Mouse (Mus musculus) liver, embryonic 16.5 days (tissue): ENCODE data around the gene Fam155a. TPM values are rescaled to one million over a fixed set of nuclear protein-coding genes. Genes with fewer than 3 reads are reported as not detected.

Experiments used
- ATAC-seq: fragments of 200-750 bp; cut with Nextera tagmentation; 2 replicates; pipeline ENCODE4 v1.8.0; 2017; ENCODE audit warnings: low read depth, mild to moderate bottlenecking, moderate number of reproducible peaks, moderate library complexity
- H3K27ac ChIP-seq: fragments of 300-500 bp; sonication (generic); 2 replicates; pipeline ENCODE4 v1.5.1; 2014; ENCODE audit warnings: mild to moderate bottlenecking, low read length
- H3K27me3 ChIP-seq: fragments of 300-500 bp; sonication (generic); 2 replicates; pipeline ENCODE4 v1.6.1; 2014; ENCODE audit warnings: low read depth, low read length, mixed read lengths; ENCODE audit not compliant: control insufficient read depth, insufficient read depth
- H3K36me3 ChIP-seq: fragments of 300-500 bp; sonication (generic); 2 replicates; pipeline ENCODE4 v1.6.1; 2014; ENCODE audit warnings: mild to moderate bottlenecking; ENCODE audit not compliant: control insufficient read depth, insufficient read depth
- H3K4me1 ChIP-seq: fragments of 300-500 bp; sonication (generic); 2 replicates; pipeline ENCODE4 v1.6.1; 2014; ENCODE audit warnings: low read depth, low read length, mixed read lengths; ENCODE audit not compliant: control insufficient read depth
- H3K4me2 ChIP-seq: fragments of 300-500 bp; sonication (generic); 2 replicates; pipeline ENCODE4 v1.6.1; 2014; ENCODE audit warnings: low read depth, low read length, mixed read lengths
- H3K4me3 ChIP-seq: fragments of 300-500 bp; sonication (generic); 2 replicates; pipeline ENCODE4 v1.5.1; 2014; ENCODE audit warnings: low read depth, mild to moderate bottlenecking, low read length
- H3K9ac ChIP-seq: fragments of 300-500 bp; sonication (generic); 2 replicates; pipeline ENCODE4 v1.6.1; 2014; ENCODE audit warnings: low read depth, low read length
- H3K9me3 ChIP-seq: fragments of 300-500 bp; sonication (generic); replicated peaks from 2 replicates; pipeline ENCODE4 v1.6.1; 2016; ENCODE audit warnings: low read length; ENCODE audit not compliant: control insufficient read depth
- WGBS: fragments of 180-500 bp; shearing (Covaris S2); extraction: QIAGEN DNeasy Blood & Tissue Kit; methylation state at CpG from one replicate; pipeline ENCODE4 v1.1.7; 2014; ENCODE audit not compliant: insufficient replicate concordance; 5-methylcytosine and 5-hydroxymethylcytosine counted together
- polyA plus RNA-seq: library from polyadenylated mRNA; unstranded; fragments of >200 nt; fragmentation: Nextera tagmentation; extraction: Ambion mirVana; gene quantifications from 2 replicates; pipeline ENCODE4 v1.2.1, GENCODE M21; 2015

Fam155a gene
- polyA plus RNA-seq, 1 experiment from 2014 or later: 0.05 TPM

- ATAC-seq: no peak
- WGBS: 56% methylated on average over 6 of the region's 6 CpGs
- Histone ChIP-seq H3K4me2 (no peak overlapping the region), H3K27me3 (no peaks in the 10 kb centered on the region), H3K4me1 (no peaks in the 10 kb centered on the region), H3K36me3 (no peaks in the 10 kb centered on the region), H3K4me3 (no peak overlapping the region), H3K9me3 (no peaks in the 10 kb centered on the region), H3K27ac (no peak overlapping the region), H3K9ac (no peak overlapping the region)
Observed at GRCm38 (mm10) chr8:9546429-9546828, 224.5 kb downstream of the Fam155a start.

- Histone ChIP-seq H3K27ac (no peak overlapping the region), H3K9me3 (no peaks in the 10 kb centered on the region)
- 34% methylated on average over 2 of the region's 2 CpGs for WGBS
Observed at GRCm38 (mm10) chr8:9545665-9546064, 225.3 kb downstream of the Fam155a start.

DNA sequence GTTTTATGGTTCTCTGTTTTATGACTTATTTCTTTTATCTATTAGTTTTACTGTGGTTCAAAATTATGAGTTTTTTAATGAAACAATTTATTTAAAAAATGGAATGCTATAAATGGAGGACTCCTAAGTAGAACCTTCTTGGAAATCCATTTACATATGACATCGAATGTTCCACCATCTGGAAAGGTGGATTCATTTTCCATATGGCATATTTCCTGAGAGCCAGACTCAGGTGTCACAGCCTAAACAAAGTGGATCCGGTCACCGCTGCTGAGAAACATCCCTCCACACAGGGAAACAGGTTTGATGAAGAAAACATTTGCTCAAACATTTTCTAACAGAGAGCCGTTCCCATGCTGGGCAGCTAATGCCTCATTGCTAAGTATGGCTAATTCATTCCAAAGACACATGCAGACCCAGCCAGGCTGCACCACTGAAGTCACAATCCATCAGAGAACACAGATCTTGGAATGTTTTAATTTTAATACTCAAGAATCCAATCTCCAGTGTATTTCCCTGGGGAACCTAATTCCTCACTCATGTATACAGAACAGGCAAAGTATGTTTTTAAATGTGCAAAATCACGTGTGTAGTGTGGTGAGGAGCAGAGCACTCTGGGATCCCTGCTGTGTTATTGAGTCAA is 235.1 kb downstream of the Fam155a start:
- WGBS: 61% methylated on average over 5 of the region's 5 CpGs
- H3K9ac ChIP-seq: no peak overlapping the region
- H3K4me3 ChIP-seq: no peak overlapping the region
- no peaks in the 10 kb centered on the region for H3K9me3 ChIP-seq
- H3K4me2 ChIP-seq: no peak overlapping the region
- no peaks in the 10 kb centered on the region for H3K27me3 ChIP-seq
- no peaks in the 10 kb centered on the region for H3K36me3 ChIP-seq
- no peaks in the 10 kb centered on the region for H3K4me1 ChIP-seq
- ATAC-seq: no peak
- H3K27ac ChIP-seq: no peak overlapping the region

More at GRCm38 (mm10) chr8:9545665-9546064, 225.3 kb downstream of the Fam155a start:
- H3K4me1 ChIP-seq: no peaks in the 10 kb centered on the region
- no peak overlapping the region for H3K4me2 ChIP-seq
- no peak overlapping the region for H3K9ac ChIP-seq
- no peak for ATAC-seq
- H3K4me3 ChIP-seq: no peak overlapping the region
- no peaks in the 10 kb centered on the region for H3K27me3 ChIP-seq
- H3K36me3 ChIP-seq: no peaks in the 10 kb centered on the region

DNA sequence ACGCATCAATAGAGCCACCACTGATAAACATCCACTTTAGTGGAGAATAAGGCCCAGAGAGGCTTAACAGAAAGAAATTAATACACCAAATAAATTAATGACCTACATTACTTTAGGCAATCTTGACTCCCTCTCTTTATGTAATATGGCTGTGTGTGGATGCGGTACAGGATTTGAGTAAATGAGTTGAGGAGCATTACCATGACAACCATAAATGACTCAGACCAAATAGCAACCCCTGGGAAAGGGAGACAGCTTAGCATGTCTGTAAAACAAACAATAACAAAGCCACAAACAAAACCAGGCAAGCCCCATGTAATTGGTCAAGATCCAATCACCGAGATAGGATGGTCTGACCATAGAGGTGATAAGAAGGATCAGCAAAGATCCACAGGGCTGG is 244.4 kb downstream of the Fam155a start:
- ATAC-seq: no peak
- 62% methylated on average over 3 of the region's 3 CpGs for WGBS

GRCm38 (mm10) chr8:9521577-9521976 is 249.4 kb downstream of the Fam155a start:
- 48% methylated on average over 2 of the region's 2 CpGs for WGBS
- Histone ChIP-seq H3K4me1 (no peaks in the 10 kb centered on the region), H3K4me3 (no peak overlapping the region), H3K27me3 (no peaks in the 10 kb centered on the region), H3K36me3 (no peaks in the 10 kb centered on the region), H3K4me2 (no peak overlapping the region), H3K9ac (no peak overlapping the region), H3K27ac (no peak overlapping the region), H3K9me3 (no peaks in the 10 kb centered on the region)
- ATAC-seq: no peak

More for the DNA sequence above, 244.4 kb downstream of the Fam155a start:
- no peak overlapping the region for H3K9ac ChIP-seq
- no peak overlapping the region for H3K4me3 ChIP-seq
- H3K9me3 ChIP-seq: no peaks in the 10 kb centered on the region
- H3K27me3 ChIP-seq: no peaks in the 10 kb centered on the region
- H3K36me3 ChIP-seq: no peaks in the 10 kb centered on the region
- H3K4me2 ChIP-seq: no peak overlapping the region
- H3K4me1 ChIP-seq: no peaks in the 10 kb centered on the region
- no peak overlapping the region for H3K27ac ChIP-seq

- no peak overlapping the region for H3K27ac ChIP-seq
- no peak overlapping the region for H3K4me3 ChIP-seq
- no peak overlapping the region for H3K9ac ChIP-seq
- no peak for ATAC-seq
- no peaks in the 10 kb centered on the region for H3K9me3 ChIP-seq
- H3K27me3 ChIP-seq: no peaks in the 10 kb centered on the region
- H3K4me1 ChIP-seq: no peaks in the 10 kb centered on the region
- 39% methylated on average over 6 of the region's 6 CpGs for WGBS
- H3K36me3 ChIP-seq: no peaks in the 10 kb centered on the region
- no peak overlapping the region for H3K4me2 ChIP-seq
Observed at GRCm38 (mm10) chr8:9500751-9501150, 270.2 kb downstream of the Fam155a start.

- Histone ChIP-seq H3K9me3 (no peaks in the 10 kb centered on the region), H3K4me1 (no peaks in the 10 kb centered on the region), H3K4me2 (no peak overlapping the region), H3K27me3 (no peaks in the 10 kb centered on the region), H3K36me3 (no peaks in the 10 kb centered on the region), H3K4me3 (no peak overlapping the region), H3K9ac (no peak overlapping the region), H3K27ac (no peak overlapping the region)
- 41% methylated on average over 1 of the region's 1 CpGs for WGBS
- no peak for ATAC-seq
Observed at GRCm38 (mm10) chr8:9494225-9494598, 276.7 kb downstream of the Fam155a start.

DNA sequence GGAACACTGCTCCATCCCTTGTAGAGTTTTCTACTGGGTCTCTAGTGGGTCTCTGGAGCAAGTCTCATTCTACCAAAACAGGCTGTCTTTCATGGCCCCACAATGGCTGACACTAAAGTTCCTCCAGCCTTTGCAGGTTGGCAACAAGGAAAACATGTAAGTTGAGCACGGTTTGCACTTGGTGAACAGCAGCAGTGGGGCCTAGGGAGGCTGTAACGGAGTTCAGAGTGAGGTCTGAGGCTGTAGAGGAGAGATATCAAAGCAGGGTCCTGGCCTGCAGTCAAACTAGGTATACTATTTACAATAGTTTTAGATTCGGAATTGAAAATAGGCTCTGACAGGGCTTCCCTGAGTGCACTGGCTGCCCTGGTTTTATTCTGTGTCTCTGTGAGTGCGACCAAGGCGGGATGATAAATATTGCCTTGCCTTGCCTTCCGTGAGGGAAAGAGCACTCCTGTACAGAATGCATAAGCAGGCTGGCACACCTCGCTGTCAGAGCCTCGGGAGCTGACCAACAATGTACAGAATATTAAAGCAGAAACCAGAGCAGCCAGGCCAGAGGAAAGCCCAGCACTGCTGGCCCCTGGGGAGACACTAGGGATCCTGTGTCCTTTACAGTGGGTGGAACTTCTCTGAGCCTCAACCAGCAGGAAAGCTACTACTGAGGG is 277.3 kb downstream of the Fam155a start:
- Histone ChIP-seq H3K27ac (no peak overlapping the region), H3K36me3 (no peaks in the 10 kb centered on the region), H3K4me1 (no peaks in the 10 kb centered on the region), H3K4me2 (no peak overlapping the region), H3K4me3 (no peak overlapping the region), H3K27me3 (no peaks in the 10 kb centered on the region), H3K9me3 (no peaks in the 10 kb centered on the region), H3K9ac (no peak overlapping the region)
- WGBS: 49% methylated on average over 8 of the region's 8 CpGs
- ATAC-seq: no peak

DNA sequence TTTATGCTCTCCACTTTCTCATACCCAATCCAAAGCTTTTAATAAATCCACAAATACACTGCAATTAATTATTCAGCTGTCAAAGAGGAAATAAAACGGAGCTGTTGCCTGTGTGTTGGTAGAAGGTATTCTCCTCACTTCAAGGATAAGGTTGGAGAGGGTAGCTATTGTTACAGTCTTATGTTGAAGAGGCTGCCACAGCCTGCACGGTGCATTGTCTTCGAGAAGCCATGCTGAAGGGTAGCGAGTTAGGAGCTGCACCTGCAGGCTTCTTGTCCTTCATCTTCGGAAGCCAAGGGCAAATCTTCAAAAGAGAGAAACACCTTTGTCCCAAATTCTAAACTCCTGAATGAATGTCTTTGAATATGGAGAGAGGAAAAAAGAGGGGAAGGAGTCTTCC is 288.4 kb downstream of the Fam155a start:
- ATAC-seq: no peak
- H3K4me1 ChIP-seq: no peaks in the 10 kb centered on the region

More for the DNA sequence above, 288.4 kb downstream of the Fam155a start:
- Histone ChIP-seq H3K4me2 (no peak overlapping the region), H3K4me3 (no peak overlapping the region), H3K36me3 (no peaks in the 10 kb centered on the region), H3K27me3 (no peaks in the 10 kb centered on the region), H3K9ac (no peak overlapping the region), H3K27ac (no peak overlapping the region), H3K9me3 (no peaks in the 10 kb centered on the region)
- WGBS: 46% methylated on average over 5 of the region's 5 CpGs
